Mouse (Mus musculus) layer of hippocampus, adult 8-10 months (tissue): ENCODE data around the gene Slc19a2. TPM values are rescaled to one million over a fixed set of nuclear protein-coding genes. Genes with fewer than 3 reads are reported as not detected.
"Not testable (repeated sequence)": the region's sequence is repeated elsewhere in the genome, so short reads cannot be mapped to it uniquely, and the experiment has no call there.

Experiments
- DNase-seq, 2 experiments: peaks; one replicate each; pipeline ENCODE4 v3.0.0; 2022; ENCODE audit warnings: low spot score in 2 of 2
- total RNA-seq, 4 experiments: library from RNA; stranded (reverse); gene quantifications; 2 replicates each; pipeline ENCODE4 v1.2.4; 2022

Slc19a2 gene
- total RNA-seq = 10 to 100 TPM; 13.8 to 16.1 (median 14.2) TPM

GRCm38 (mm10) chr1:164248465-164249331 lies at the start of gene Slc19a2:
Gene Slc19a2, plus strand, starts transcription at chr1:164249046.
- DNase-seq = peak; percentile 96

- no peak for DNase-seq
Measured at GRCm38 (mm10) chr1:164199551-164199950, 49.3 kb upstream of the Slc19a2 start.

GRCm38 (mm10) chr1:164208437-164208836 lies 40.4 kb upstream of the Slc19a2 start:
- DNase-seq = no peak

- DNase-seq = no peak
Measured at GRCm38 (mm10) chr1:164210899-164211298, 37.9 kb upstream of the Slc19a2 start.

- no peak for DNase-seq
Measured at GRCm38 (mm10) chr1:164212686-164213085, 36.2 kb upstream of the Slc19a2 start.

GRCm38 (mm10) chr1:164214190-164214589 lies 34.7 kb upstream of the Slc19a2 start:
- DNase-seq = no peak

GRCm38 (mm10) chr1:164215097-164215496 lies 33.7 kb upstream of the Slc19a2 start:
- DNase-seq = no peak

- DNase-seq = no peak
Measured at GRCm38 (mm10) chr1:164215540-164215939, 33.3 kb upstream of the Slc19a2 start.

GRCm38 (mm10) chr1:164217791-164218685 lies 30.8 kb upstream of the Slc19a2 start:
- DNase-seq = peak in 1 of 2 experiments; percentile 11

GRCm38 (mm10) chr1:164220261-164220660 lies 28.6 kb upstream of the Slc19a2 start:
- no peak for DNase-seq

GRCm38 (mm10) chr1:164223089-164223488 lies 25.8 kb upstream of the Slc19a2 start:
- DNase-seq = no peak

- not testable (repeated sequence) for DNase-seq
Measured at GRCm38 (mm10) chr1:164231937-164232570, 16.8 kb upstream of the Slc19a2 start.

- DNase-seq = no peak
Measured at GRCm38 (mm10) chr1:164233447-164233846, 15.4 kb upstream of the Slc19a2 start.

- no peak for DNase-seq
Measured at GRCm38 (mm10) chr1:164235078-164235477, 13.8 kb upstream of the Slc19a2 start.

GRCm38 (mm10) chr1:164236078-164236477 lies 12.8 kb upstream of the Slc19a2 start:
- DNase-seq = no peak

- no peak for DNase-seq
Measured at GRCm38 (mm10) chr1:164241494-164241893, 7.4 kb upstream of the Slc19a2 start.

- no peak for DNase-seq
Measured at GRCm38 (mm10) chr1:164242809-164243208, 6.0 kb upstream of the Slc19a2 start.

GRCm38 (mm10) chr1:164247442-164247841 lies 1.4 kb upstream of the Slc19a2 start:
- no peak for DNase-seq

GRCm38 (mm10) chr1:164247971-164248370 lies 875 bp upstream of the Slc19a2 start:
- no peak for DNase-seq

- DNase-seq = peak in 1 of 2 experiments; percentile 42
Measured at GRCm38 (mm10) chr1:164249332-164249711, 476 bp downstream of the Slc19a2 start.

GRCm38 (mm10) chr1:164250391-164251150 lies 1.7 kb downstream of the Slc19a2 start:
- DNase-seq = no peak
